Mouse (Mus musculus): ENCODE measurements around the gene Irf2.

DNA sequence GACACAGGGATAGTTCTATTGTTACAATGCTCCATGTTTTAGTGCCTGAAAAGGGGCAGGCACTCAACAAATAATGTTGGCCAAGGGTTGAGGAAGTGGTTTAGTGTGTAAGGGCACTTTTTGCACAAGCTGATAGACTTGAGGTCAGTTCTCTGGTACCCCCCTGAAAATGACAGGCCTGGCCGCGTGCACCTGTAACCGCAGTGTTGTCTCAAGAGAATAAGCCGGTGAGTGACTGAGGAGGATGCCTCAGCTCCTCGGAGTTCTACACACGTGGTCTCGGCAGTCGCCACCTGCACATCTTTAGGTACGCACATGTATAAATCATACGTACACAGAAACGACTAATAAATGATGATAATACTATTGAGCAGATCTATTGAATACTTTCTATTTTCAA is 26.4 kb upstream of the Irf2 start:
- TF ChIP-seq GATA1 (IDR thresholded peaks at IDR 0.05; ENCODE audit: borderline replicate concordance, low read length) (no peak), FLI1 (IDR thresholded peaks at IDR 0.05; ENCODE audit: low read length) (no peak)
